Mouse (Mus musculus): ENCODE results near the gene Fkbp7. TPM values are rescaled to one million over a fixed set of nuclear protein-coding genes. Genes with fewer than 3 reads are reported as not detected.

The Fkbp7 gene
- polyA plus RNA-seq, 1 experiment from 2014 or later = 11.8 TPM

DNA sequence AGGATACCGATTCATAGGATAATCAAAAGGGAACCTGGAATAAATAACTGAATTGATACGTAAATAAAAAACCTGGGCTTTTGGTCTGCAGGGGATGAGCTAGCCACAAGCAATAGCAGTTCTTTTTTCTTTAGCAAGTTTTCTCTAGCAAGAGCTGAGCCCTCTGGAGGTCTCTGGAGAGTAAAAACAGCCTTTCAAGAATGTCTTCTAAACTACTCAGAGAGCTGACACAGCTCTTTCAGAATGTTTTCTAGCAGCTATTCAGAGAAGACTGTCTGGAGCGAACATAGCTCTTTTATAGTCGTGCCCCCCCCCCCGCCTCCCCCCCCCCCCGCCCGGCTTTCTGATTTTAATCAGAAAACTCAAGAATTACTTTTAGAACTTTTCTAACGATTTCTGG lies 13.5 kb downstream of the Fkbp7 start:
- Histone ChIP-seq H3K9me3 (no peaks in the 10 kb centered on the region), H3K27me3 (no peaks in the 10 kb centered on the region), H3K4me3 (no peak overlapping the region), H3K36me3 (peaks cover 11% of the 10 kb centered on the region), H3K4me1 (no peaks in the 10 kb centered on the region), H3K27ac (replicated peaks) (no peak overlapping the region), H3K4me2 (replicated peaks) (no peak overlapping the region), H3K9ac (replicated peaks) (no peak overlapping the region)
- 24% methylated on average over 7 of the region's 8 CpGs for WGBS
- ATAC-seq (replicated peaks) = no peak

DNA sequence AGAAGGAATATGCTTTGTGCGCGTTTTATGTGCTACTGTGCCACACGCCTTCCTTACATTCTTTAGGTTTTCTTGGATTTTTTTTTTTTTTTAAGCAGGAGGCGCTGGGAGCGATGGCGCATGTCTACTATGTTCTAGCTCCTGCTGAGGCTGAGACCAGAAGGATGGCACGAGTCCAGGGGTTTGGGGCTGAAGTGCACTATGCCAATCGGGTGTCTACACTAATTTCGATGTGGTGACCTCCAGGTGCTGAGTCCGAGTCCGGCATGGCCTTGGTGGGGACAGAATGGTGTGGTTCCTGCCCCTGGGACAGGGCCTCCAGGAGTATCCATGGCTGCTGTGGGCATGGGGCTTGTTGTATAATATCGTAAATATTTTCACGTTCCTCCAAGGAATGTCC lies 14.4 kb downstream of the Fkbp7 start:
- Histone ChIP-seq H3K36me3 (0 out of 2 replicates have a peak, but pooled peaks cover 2% of the 10 kb centered on the region), H3K9me3 (no peaks in the 10 kb centered on the region), H3K9ac (replicated peaks) (no peak overlapping the region), H3K4me1 (no peaks in the 10 kb centered on the region), H3K4me2 (replicated peaks) (no peak overlapping the region), H3K27me3 (no peaks in the 10 kb centered on the region), H3K4me3 (no peak overlapping the region), H3K27ac (replicated peaks) (no peak overlapping the region)
- no peak for ATAC-seq (replicated peaks)
- 82% methylated on average over 13 of the region's 13 CpGs for WGBS

- Histone ChIP-seq H3K27ac (replicated peaks) (no peak overlapping the region), H3K36me3 (no peaks in the 10 kb centered on the region), H3K9me3 (no peaks in the 10 kb centered on the region), H3K4me3 (no peak overlapping the region), H3K27me3 (no peaks in the 10 kb centered on the region), H3K4me2 (replicated peaks) (no peak overlapping the region), H3K4me1 (no peaks in the 10 kb centered on the region), H3K9ac (replicated peaks) (no peak overlapping the region)
- WGBS = 30% methylated on average over 1 of the region's 1 CpGs
- no peak for ATAC-seq (replicated peaks)
Measured at GRCm38 (mm10) chr2:76655982-76656381, 16.9 kb downstream of the Fkbp7 start.

- H3K27ac ChIP-seq (replicated peaks) = no peak overlapping the region
- H3K9me3 ChIP-seq = no peaks in the 10 kb centered on the region
- H3K27me3 ChIP-seq = no peaks in the 10 kb centered on the region
- no peaks in the 10 kb centered on the region for H3K36me3 ChIP-seq
- no peak for ATAC-seq (replicated peaks)
- no peaks in the 10 kb centered on the region for H3K4me1 ChIP-seq
- no peak overlapping the region for H3K9ac ChIP-seq (replicated peaks)
- H3K4me3 ChIP-seq = no peak overlapping the region
- WGBS = 76% methylated on average over 3 of the region's 3 CpGs
- no peak overlapping the region for H3K4me2 ChIP-seq (replicated peaks)
Measured at GRCm38 (mm10) chr2:76655444-76655843, 17.5 kb downstream of the Fkbp7 start.

DNA sequence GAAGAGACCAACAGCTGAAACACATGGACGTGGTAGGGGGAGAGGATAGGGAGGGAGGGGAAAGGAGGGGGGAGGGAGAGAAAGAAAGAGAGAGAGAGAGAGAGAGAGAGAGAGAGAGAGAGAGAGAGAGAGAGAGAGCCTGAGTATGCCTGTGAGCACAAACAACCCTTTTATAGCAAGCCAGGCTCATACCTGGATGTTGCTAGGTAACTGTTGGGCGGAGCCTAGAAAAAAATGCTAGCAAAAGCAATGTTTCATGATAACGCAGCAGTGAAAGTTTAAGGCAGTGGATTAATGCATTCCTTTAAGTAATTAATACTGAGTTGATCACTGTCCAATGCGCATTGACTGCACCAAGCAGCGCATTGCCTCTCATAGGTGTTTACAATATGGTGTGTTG lies 18.3 kb downstream of the Fkbp7 start:
- no peak for ATAC-seq (replicated peaks)
- H3K4me3 ChIP-seq = no peak overlapping the region
- no peaks in the 10 kb centered on the region for H3K27me3 ChIP-seq
- no peaks in the 10 kb centered on the region for H3K4me1 ChIP-seq
- H3K4me2 ChIP-seq (replicated peaks) = no peak overlapping the region
- no peaks in the 10 kb centered on the region for H3K9me3 ChIP-seq
- H3K9ac ChIP-seq (replicated peaks) = no peak overlapping the region
- WGBS = 66% methylated on average over 5 of the region's 5 CpGs
- H3K36me3 ChIP-seq = no peaks in the 10 kb centered on the region
- no peak overlapping the region for H3K27ac ChIP-seq (replicated peaks)

GRCm38 (mm10) chr2:76653070-76653469 lies 19.8 kb downstream of the Fkbp7 start:
- Histone ChIP-seq H3K9ac (replicated peaks) (no peak overlapping the region), H3K27me3 (no peaks in the 10 kb centered on the region), H3K4me3 (no peak overlapping the region), H3K9me3 (no peaks in the 10 kb centered on the region), H3K36me3 (no peaks in the 10 kb centered on the region), H3K27ac (replicated peaks) (no peak overlapping the region), H3K4me1 (peaks cover 6% of the 10 kb centered on the region; the same call in 1 of the 2 replicates), H3K4me2 (replicated peaks) (no peak overlapping the region)
- 94% methylated on average over 4 of the region's 4 CpGs for WGBS
- no peak for ATAC-seq (replicated peaks)

GRCm38 (mm10) chr2:76648666-76649141 lies 24.2 kb downstream of the Fkbp7 start:
- no peaks in the 10 kb centered on the region for H3K9me3 ChIP-seq
- WGBS = 31% methylated on average over 13 of the region's 13 CpGs
- no peaks in the 10 kb centered on the region for H3K27me3 ChIP-seq
- H3K4me3 ChIP-seq = peak overlapping the region; percentile 86
- peak overlapping the region; percentile 67 for H3K4me2 ChIP-seq (replicated peaks)
- ATAC-seq (replicated peaks) = peak; percentile 41
- H3K9ac ChIP-seq (replicated peaks) = peak overlapping the region; percentile 50
- peaks cover 17% of the 10 kb centered on the region for H3K4me1 ChIP-seq
- H3K36me3 ChIP-seq = no peaks in the 10 kb centered on the region
- peak overlapping the region; percentile 92 for H3K27ac ChIP-seq (replicated peaks)

GRCm38 (mm10) chr2:76647883-76648570 lies 24.9 kb downstream of the Fkbp7 start, which contains the start of the genes Prkra and Pjvk:
Gene Prkra, minus strand, starts transcription at chr2:76648015.
Gene Pjvk, plus strand, starts transcription at chr2:76648476.
- no peaks in the 10 kb centered on the region for H3K36me3 ChIP-seq
- peaks cover 17% of the 10 kb centered on the region for H3K4me1 ChIP-seq
- H3K9me3 ChIP-seq = no peaks in the 10 kb centered on the region
- H3K4me3 ChIP-seq = peak within 1 kb of the TSS; percentile 86
- H3K9ac ChIP-seq (replicated peaks) = peak within 1 kb of the TSS; percentile 82
- H3K27me3 ChIP-seq = no peaks in the 10 kb centered on the region
- peak; percentile 99 for ATAC-seq (replicated peaks)
- peak within 1 kb of the TSS; percentile 67 for H3K4me2 ChIP-seq (replicated peaks)
- H3K27ac ChIP-seq (replicated peaks) = peak within 1 kb of the TSS; percentile 92
- WGBS = under 1% methylated on average over 41 of the region's 42 CpGs

DNA sequence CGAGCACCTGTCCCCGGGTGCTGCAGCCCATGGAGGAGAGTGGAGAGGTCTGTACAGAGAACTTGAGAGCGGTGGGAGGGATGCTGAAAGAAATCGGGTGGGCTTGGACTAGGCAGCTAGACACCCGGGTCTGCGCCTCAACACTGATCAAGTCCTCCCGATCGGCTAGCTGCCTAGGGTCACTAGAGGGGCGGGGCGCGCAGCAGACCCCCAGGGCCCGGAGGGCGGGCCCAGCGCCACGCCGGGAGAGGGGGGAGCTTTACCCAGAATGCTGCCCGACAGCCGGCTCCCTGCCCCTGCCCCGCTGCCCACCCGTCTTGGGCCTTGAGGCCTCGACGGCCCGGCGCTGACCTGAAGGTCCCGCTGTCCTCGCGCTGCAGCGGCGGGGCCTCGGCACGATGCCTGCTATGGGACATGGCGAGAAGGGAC lies 25.5 kb downstream of the Fkbp7 start:
- Histone ChIP-seq H3K4me3 (peak overlapping the region; percentile 86), H3K27ac (replicated peaks) (peak overlapping the region; percentile 92), H3K9ac (replicated peaks) (peak overlapping the region; percentile 82), H3K27me3 (no peaks in the 10 kb centered on the region), H3K36me3 (peaks cover 2% of the 10 kb centered on the region), H3K4me2 (replicated peaks) (peak overlapping the region; percentile 67), H3K4me1 (peaks cover 17% of the 10 kb centered on the region), H3K9me3 (no peaks in the 10 kb centered on the region)
- peak; percentile 69 for ATAC-seq (replicated peaks)
- WGBS = under 1% methylated on average over 31 of the region's 32 CpGs

DNA sequence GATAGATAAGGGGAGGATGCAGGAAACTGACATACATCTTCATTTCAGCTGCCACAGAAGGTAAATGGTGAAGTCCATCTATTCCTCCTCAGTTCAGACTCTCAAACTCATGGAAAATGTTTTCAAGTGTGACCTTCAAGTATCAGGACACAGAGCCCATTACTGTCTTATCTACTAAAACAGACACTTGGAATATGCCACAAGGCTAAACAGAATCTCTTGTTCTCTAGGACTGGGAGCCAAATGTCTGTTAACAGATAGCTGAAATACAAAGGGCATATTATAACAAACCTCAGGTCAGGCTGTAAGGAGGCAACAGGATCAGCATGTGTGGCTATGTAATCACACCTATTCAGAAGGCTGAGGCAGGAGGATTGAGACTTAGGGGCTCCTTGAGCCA lies 29.1 kb downstream of the Fkbp7 start:
- no peak overlapping the region for H3K27ac ChIP-seq (replicated peaks)
- H3K9ac ChIP-seq (replicated peaks) = no peak overlapping the region
- H3K9me3 ChIP-seq = no peaks in the 10 kb centered on the region
- no peak overlapping the region for H3K4me3 ChIP-seq
- H3K27me3 ChIP-seq = no peaks in the 10 kb centered on the region
- H3K36me3 ChIP-seq = peaks cover 35% of the 10 kb centered on the region
- no peak for ATAC-seq (replicated peaks)
- H3K4me2 ChIP-seq (replicated peaks) = no peak overlapping the region
- peaks cover 15% of the 10 kb centered on the region for H3K4me1 ChIP-seq

- no peak for ATAC-seq (replicated peaks)
- WGBS = 97% methylated on average over 2 of the region's 2 CpGs
- Histone ChIP-seq H3K9me3 (no peaks in the 10 kb centered on the region), H3K4me3 (no peak overlapping the region), H3K27me3 (no peaks in the 10 kb centered on the region), H3K36me3 (peaks cover 70% of the 10 kb centered on the region), H3K4me1 (no peaks in the 10 kb centered on the region), H3K4me2 (replicated peaks) (no peak overlapping the region), H3K9ac (replicated peaks) (no peak overlapping the region), H3K27ac (replicated peaks) (no peak overlapping the region)
Measured at GRCm38 (mm10) chr2:76639637-76640036, 33.3 kb downstream of the Fkbp7 start.

GRCm38 (mm10) chr2:76631600-76631999 lies 41.3 kb downstream of the Fkbp7 start:
- no peak overlapping the region for H3K4me3 ChIP-seq
- no peaks in the 10 kb centered on the region for H3K4me1 ChIP-seq
- H3K9me3 ChIP-seq = no peaks in the 10 kb centered on the region
- H3K9ac ChIP-seq (replicated peaks) = no peak overlapping the region
- no peak overlapping the region for H3K27ac ChIP-seq (replicated peaks)
- ATAC-seq (replicated peaks) = no peak
- no peaks in the 10 kb centered on the region for H3K27me3 ChIP-seq
- no peak overlapping the region for H3K4me2 ChIP-seq (replicated peaks)
- 72% methylated on average over 4 of the region's 4 CpGs for WGBS
- peaks cover 86% of the 10 kb centered on the region for H3K36me3 ChIP-seq

GRCm38 (mm10) chr2:76630293-76630692 lies 42.6 kb downstream of the Fkbp7 start:
- Histone ChIP-seq H3K4me2 (replicated peaks) (no peak overlapping the region), H3K27me3 (no peaks in the 10 kb centered on the region), H3K4me1 (no peaks in the 10 kb centered on the region), H3K36me3 (peaks cover 85% of the 10 kb centered on the region), H3K4me3 (no peak overlapping the region), H3K9ac (replicated peaks) (no peak overlapping the region), H3K9me3 (no peaks in the 10 kb centered on the region), H3K27ac (replicated peaks) (no peak overlapping the region)
- WGBS = 96% methylated on average over 12 of the region's 12 CpGs
- no peak for ATAC-seq (replicated peaks)
